Comparison of ENCODE assay signal across 12 mouse cellular contexts in the genomic region with DNA sequence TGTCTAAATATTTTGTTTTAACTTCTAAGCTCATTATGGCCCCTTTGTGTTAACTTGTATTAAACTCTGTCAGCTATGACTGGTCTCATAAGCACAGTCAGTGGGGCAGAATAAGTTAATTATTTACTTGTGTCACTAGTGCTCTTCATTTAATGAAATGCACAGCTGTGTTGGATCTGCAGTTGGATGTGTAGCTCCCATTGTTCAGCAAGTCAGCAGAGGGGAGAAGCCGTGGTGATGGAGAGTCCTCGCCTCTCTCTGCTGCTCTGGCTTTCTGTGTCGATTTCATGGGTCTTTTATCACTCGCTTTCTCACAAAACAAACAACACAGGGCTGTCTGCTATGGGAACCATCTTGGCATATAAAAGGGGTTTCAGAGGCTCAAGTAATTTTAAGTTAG. TPM values are rescaled to one million over a fixed set of nuclear protein-coding genes. Genes with fewer than 3 reads are reported as not detected.
DNase-seq lines count a peak whose midpoint lies in the region; ATAC-seq and TF ChIP-seq lines count a peak whose summit lies in the region.
"Had no signal": no experiment of that assay in that cellular context is flagged by ENCODE, and none has a peak within 500 bp of the region (broad histone marks: within the 10 kb centered on the region; RNA-seq: fewer than 3 reads in every experiment).

No protein-coding gene starts in this region.

- no peak overlapping the region for H3K9ac ChIP-seq in embryonic facial prominence, embryonic 14.5 days (ENCODE audit: low read depth, low read length)
- no peak overlapping the region for H3K9ac ChIP-seq in hindbrain, embryonic 15.5 days
- H3K9ac ChIP-seq in midbrain, postnatal 0 days (replicated peaks; ENCODE audit: low read length, poor library complexity, severe bottlenecking) = no peak overlapping the region

- H3K9me3 ChIP-seq in embryonic facial prominence, embryonic 14.5 days (ENCODE audit: control insufficient read depth, low read length) = no peaks in the 10 kb centered on the region
- no peaks in the 10 kb centered on the region for H3K9me3 ChIP-seq in hindbrain, embryonic 15.5 days
- H3K9me3 ChIP-seq in midbrain, postnatal 0 days (ENCODE audit: low read length) = no peaks in the 10 kb centered on the region
- H3K9me3 ChIP-seq: heart, embryonic 10.5 days had no signal

- peak; percentile 89 for DNase-seq in brain, embryonic 14.5 days (ENCODE audit: low read depth)
- peak; percentile 69 for DNase-seq in embryonic facial prominence, embryonic 14.5 days (ENCODE audit: low spot score)
- DNase-seq in midbrain, postnatal 0 days (ENCODE audit: low spot score) = peak; percentile 80
- DNase-seq in layer of hippocampus, adult 9-10 months (ENCODE audit: low spot score) = no peak
- no peak for DNase-seq in ovary, postnatal 14 days (ENCODE audit: low spot score)
- no peak for DNase-seq in heart, postnatal 4 days

- peak; percentile 21; the same call in 1 of the 2 replicates for ATAC-seq in embryonic facial prominence, embryonic 14.5 days (ENCODE audit: low read depth)
- peak; percentile 42; the same call in 1 of the 2 replicates for ATAC-seq in hindbrain, embryonic 15.5 days (ENCODE audit: low FRiP score, low read depth)
- ATAC-seq in midbrain, postnatal 0 days (ENCODE audit: low FRiP score) = peak; percentile 63
- ATAC-seq: inflammation-experienced regulatory T-cells, adult 6 months had no signal

- peaks cover 14% of the 10 kb centered on the region for H3K4me1 ChIP-seq in embryonic facial prominence, embryonic 14.5 days (ENCODE audit: control insufficient read depth, insufficient read depth, low read length)
- peaks cover 53% of the 10 kb centered on the region for H3K4me1 ChIP-seq in hindbrain, embryonic 15.5 days (replicated peaks)
- peaks cover 3% of the 10 kb centered on the region; the same call in 1 of the 2 replicates for H3K4me1 ChIP-seq in midbrain, postnatal 0 days (ENCODE audit: insufficient read depth, low read length)

- no peak overlapping the region for H3K4me3 ChIP-seq in embryonic facial prominence, embryonic 14.5 days (ENCODE audit: low read depth, low read length)
- H3K4me3 ChIP-seq in hindbrain, embryonic 15.5 days = no peak overlapping the region
- no peak overlapping the region for H3K4me3 ChIP-seq in midbrain, postnatal 0 days (ENCODE audit: low read depth, low read length)
- H3K4me3 ChIP-seq: heart, embryonic 10.5 days had no signal

- no peak for TF ChIP-seq CTCF in brain, embryonic 14.5 days (IDR thresholded peaks at IDR 0.05; ENCODE audit: borderline replicate concordance, extremely low read depth, insufficient read depth, insufficient read length)
- TF ChIP-seq CTCF in midbrain, postnatal 0 days (IDR thresholded peaks at IDR 0.05) = no peak

- H3K4me2 ChIP-seq in embryonic facial prominence, embryonic 14.5 days (ENCODE audit: low read depth, low read length) = no peak overlapping the region
- no peak overlapping the region for H3K4me2 ChIP-seq in hindbrain, embryonic 15.5 days
- H3K4me2 ChIP-seq in midbrain, postnatal 0 days (ENCODE audit: low read depth, low read length, poor library complexity, severe bottlenecking) = no peak overlapping the region

- no peaks in the 10 kb centered on the region for H3K27me3 ChIP-seq in embryonic facial prominence, embryonic 14.5 days (replicated peaks; ENCODE audit: control insufficient read depth, insufficient read depth, low read length)
- H3K27me3 ChIP-seq in hindbrain, embryonic 15.5 days = no peaks in the 10 kb centered on the region
- H3K27me3 ChIP-seq in midbrain, postnatal 0 days (ENCODE audit: insufficient read depth, low read length) = no peaks in the 10 kb centered on the region
- H3K27me3 ChIP-seq: CH12.LX had no signal

- TF ChIP-seq POLR2A in brain, embryonic 14.5 days (IDR thresholded peaks at IDR 0.05; ENCODE audit: borderline replicate concordance, extremely low read depth, insufficient read depth, insufficient read length, poor library complexity, severe bottlenecking) = no peak

- H3K36me3 ChIP-seq in embryonic facial prominence, embryonic 14.5 days (ENCODE audit: control insufficient read depth, insufficient read depth, low read length) = peaks cover 17% of the 10 kb centered on the region; the same call in 1 of the 2 replicates
- H3K36me3 ChIP-seq in hindbrain, embryonic 15.5 days = no peaks in the 10 kb centered on the region
- H3K36me3 ChIP-seq in midbrain, postnatal 0 days (ENCODE audit: insufficient read depth, low read length) = peaks cover 14% of the 10 kb centered on the region

- no peak overlapping the region for H3K27ac ChIP-seq in embryonic facial prominence, embryonic 14.5 days (replicated peaks; ENCODE audit: low read depth, low read length)
- 0 out of 2 replicates have a peak overlapping the region, but pooled peaks have one; percentile 17 for H3K27ac ChIP-seq in hindbrain, embryonic 15.5 days (replicated peaks)
- H3K27ac ChIP-seq in midbrain, postnatal 0 days (ENCODE audit: low read depth, low read length) = no peak overlapping the region
- H3K27ac ChIP-seq: heart, embryonic 10.5 days had no signal

- 42% methylated on average over 4 of the region's 4 CpGs for WGBS in embryonic facial prominence, embryonic 14.5 days
- WGBS in hindbrain, embryonic 15.5 days = 14% methylated on average over 4 of the region's 4 CpGs
- WGBS in midbrain, postnatal 0 days = 33% methylated on average over 4 of the region's 4 CpGs

RNA-seq across cellular contexts. Expression of a gene that starts 45.0 kb away (rescaled TPM):
- 20.4 and 27.9 TPM in 2 replicates for polyA plus RNA-seq in brain, embryonic 14.5 days (2012; rRNA removed)
- 0.15 and 0.50 TPM in 2 replicates for polyA plus RNA-seq in embryonic facial prominence, embryonic 14.5 days (2014; fragmentation: Nextera tagmentation; extraction: Ambion mirVana)
- polyA plus RNA-seq in hindbrain, embryonic 15.5 days (2015; fragmentation: Nextera tagmentation; extraction: Ambion mirVana) = 18.0 and 23.7 TPM in 2 replicates
- total RNA-seq in midbrain, postnatal 0 days (2014; rRNA removed) = 12.6 and 15.0 TPM in 2 replicates
- 10.2 and 11.6 TPM in 2 replicates for polyA plus RNA-seq in midbrain, postnatal 0 days (2015; fragmentation: Nextera tagmentation; extraction: Ambion mirVana)
- total RNA-seq in heart, postnatal 4 days (2021) = not detected
- polyA plus RNA-seq: liver, embryonic 16.5 days; stomach, embryonic 14.5 days had no signal

Comparison
In these comparisons a context has a peak if more than half of its experiments do, and no peak if none do; other contexts are left out.
1. DNase-seq: peak in brain, embryonic 14.5 days (single experiment), embryonic facial prominence, embryonic 14.5 days (single experiment) and midbrain, postnatal 0 days (single experiment); none in layer of hippocampus, adult 9-10 months (single experiment), ovary, postnatal 14 days (single experiment) and heart, postnatal 4 days (single experiment).
2. Peak in every context shown above with its lines, with median percentiles within 50 percentile points of each other: ATAC-seq.